Mouse (Mus musculus): ENCODE measurements around the gene Unc93a2. TPM values are rescaled to one million over a fixed set of nuclear protein-coding genes. Genes with fewer than 3 reads are reported as not detected.
"Not testable (repeated sequence)": the region's sequence is repeated elsewhere in the genome, so short reads cannot be mapped to it uniquely, and the experiment has no call there.

Gene Unc93a2
- total RNA-seq, 1 experiment from 2014 or later = not detected

DNA sequence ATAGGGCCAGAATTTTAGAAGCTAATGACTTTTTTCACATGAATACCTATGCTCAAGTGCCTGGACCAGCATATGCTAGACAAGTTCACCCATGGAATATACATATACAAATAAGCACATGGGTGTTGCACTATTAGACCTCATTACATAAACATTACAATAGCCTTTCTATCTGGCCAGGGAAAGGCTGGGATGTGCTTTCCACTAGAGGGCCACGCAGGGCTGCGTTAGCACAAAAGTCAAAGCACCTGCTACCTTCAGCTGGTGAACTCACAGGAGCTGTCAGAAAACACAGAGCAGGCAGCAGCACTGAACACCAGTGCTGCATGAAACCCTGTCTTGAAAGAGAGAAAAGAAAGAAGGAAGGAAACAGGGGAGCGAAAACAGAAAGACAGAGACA lies 7.4 kb downstream of the Unc93a2 start:
- not testable (repeated sequence) for ATAC-seq (replicated peaks; ENCODE audit: insufficient number of reproducible peaks, low FRiP score, low TSS enrichment, poor library complexity, severe bottlenecking)

DNA sequence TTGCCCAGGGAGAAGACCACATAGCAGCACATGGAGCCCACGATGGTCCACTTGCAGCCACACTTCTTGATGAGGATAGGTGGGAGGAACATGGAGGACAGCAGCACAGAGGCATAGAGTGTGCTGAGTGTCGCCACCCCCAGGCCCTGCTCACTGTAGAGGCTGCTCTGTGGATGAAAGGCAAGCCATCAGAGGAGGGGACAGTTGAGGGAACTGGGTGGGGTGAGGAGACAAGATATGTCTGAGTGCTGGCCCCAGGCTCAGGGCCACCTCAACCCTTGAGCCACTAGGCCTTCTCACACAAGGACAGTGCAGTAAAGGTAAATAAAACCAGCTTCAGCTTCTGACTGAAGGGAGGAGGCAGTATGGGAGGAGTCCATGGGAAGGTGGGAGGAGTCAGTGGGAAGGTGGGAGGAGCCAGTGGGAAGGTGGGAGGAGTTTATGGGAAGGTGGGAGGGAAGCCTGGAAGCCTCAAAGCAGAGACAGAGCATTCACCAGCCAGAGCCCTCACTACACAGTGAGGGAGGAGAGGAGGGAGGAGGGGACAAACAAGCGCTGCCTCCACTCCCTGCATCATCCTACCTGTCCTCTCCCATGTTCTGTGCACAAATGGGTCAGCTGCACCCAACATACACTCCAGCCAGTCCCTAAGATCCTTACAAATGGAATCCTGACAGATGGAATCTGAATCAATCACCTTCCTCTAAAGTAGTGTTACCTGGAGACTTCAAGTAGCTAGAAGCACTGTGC lies 8.1 kb downstream of the Unc93a2 start:
- ATAC-seq (replicated peaks; ENCODE audit: insufficient number of reproducible peaks, low FRiP score, low TSS enrichment, poor library complexity, severe bottlenecking) = 0 out of 2 replicates have a peak, but pooled peaks have one; percentile 32

DNA sequence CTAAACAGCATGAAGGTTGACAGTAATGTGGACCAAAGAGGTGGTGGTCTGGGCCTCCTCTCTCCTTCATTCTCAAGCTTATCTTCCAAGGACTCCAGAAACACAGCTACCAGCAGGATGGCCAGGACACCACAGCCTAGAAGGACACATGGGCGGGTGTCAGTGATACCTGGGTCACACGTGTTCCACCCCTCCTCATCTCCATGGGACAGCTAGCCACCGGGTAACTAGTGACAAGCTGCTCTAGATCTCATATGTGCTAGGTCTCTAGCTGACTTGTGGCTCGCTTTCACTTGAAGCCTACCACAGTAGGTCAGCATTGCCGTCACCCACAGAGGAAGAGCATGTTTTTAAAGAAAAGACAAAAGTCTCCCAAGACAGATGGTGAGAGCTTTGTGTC lies 13.4 kb downstream of the Unc93a2 start, which contains the start of gene Gm49630:
TSS of gene Gm49630 (minus strand) at position 101 of the 400 bp plus-strand sequence.
- not testable (repeated sequence) for ATAC-seq (replicated peaks; ENCODE audit: insufficient number of reproducible peaks, low FRiP score, low TSS enrichment, poor library complexity, severe bottlenecking)

DNA sequence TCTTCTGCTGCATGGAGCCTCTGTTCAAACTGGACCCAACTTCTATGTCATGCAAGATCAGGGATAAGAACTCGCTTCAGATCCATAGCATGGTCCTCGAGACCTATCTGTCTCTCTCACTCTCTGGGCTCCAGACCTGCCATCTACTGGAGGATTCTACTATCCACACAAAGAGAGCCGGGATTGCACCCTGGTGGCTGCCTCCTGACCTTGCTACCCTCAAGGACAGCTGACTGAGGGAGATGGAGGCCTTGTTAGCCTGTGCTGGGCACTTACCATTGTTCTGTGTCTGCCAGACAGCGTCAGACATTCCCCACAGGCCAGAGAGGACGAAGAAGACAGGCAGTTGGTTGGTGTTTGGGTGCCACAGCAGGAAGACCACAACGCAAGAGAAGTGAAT lies 15.9 kb downstream of the Unc93a2 start:
- ATAC-seq (replicated peaks; ENCODE audit: insufficient number of reproducible peaks, low FRiP score, low TSS enrichment, poor library complexity, severe bottlenecking) = not testable (repeated sequence)

DNA sequence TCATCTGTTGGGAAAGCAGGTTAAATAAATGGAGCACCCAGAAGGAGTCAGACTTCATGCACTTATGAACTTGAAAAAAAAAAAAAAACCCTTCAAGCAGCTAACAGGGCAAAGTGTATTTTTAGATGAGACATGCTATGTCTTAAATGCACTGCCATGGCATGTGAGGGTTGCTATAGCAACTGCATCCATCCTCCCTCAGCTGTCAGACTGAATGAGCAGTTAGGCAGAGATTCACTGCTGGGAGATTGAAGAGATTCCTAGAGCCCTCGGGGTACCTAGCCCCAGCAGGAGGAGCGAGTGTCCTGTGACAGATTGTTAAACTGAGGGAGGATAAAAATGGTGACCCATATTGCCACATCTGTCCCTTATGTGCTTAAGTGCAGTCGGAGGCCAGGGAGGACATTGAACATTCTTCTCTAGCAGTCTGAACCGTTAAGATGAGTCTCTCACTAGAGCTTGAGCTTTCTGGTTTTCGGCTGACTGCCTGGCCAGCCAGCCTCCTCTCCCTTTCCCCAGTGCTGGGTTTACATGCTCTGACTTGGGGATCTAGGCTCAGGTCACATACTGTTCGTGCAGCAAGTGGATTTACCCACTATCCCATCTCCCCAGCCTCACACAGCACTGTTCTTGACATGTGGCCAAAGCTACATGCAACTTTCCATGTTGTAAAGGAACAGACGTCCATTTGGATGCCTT lies 18.4 kb downstream of the Unc93a2 start:
- ATAC-seq (replicated peaks; ENCODE audit: insufficient number of reproducible peaks, low FRiP score, low TSS enrichment, poor library complexity, severe bottlenecking) = not testable (repeated sequence)

DNA sequence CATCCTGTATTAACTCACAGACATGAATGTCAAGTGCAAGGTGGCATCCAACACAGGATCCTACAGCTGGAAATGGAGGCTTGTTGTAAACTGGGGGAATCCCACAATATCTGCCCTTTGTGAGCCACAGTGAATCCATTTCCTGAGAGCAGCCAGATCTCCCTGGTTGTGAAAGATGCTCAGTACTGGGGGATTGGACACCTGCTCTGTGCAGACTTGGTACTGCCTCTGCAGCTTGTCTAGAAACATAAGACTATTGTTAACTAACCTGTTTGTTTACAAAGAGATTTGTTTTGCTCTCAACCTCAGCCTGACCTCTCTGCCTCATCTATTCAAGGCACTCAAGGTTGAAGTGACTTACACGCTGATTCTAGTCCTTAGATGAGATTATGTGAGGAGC lies 19.0 kb downstream of the Unc93a2 start:
- ATAC-seq (replicated peaks; ENCODE audit: insufficient number of reproducible peaks, low FRiP score, low TSS enrichment, poor library complexity, severe bottlenecking) = not testable (repeated sequence)

DNA sequence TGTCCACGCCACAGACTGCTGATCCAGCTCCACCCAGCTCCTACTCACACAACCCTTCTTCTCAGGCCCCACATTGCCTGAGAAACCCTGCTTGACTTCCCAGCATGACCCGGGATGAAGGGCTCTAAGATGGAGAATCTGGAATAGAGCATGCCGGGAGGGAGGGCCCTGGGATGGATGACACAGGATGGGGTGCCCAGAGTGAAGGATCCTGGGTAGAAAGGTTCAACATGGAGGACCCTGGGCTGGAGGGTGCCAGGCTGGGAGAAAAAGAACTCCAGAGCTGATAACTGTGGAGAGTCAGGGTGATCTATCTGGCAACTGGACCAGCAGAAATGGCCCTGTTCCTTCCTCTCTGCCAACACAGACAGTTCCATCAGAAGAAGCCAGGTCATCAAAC lies 19.6 kb downstream of the Unc93a2 start:
- not testable (repeated sequence) for ATAC-seq (replicated peaks; ENCODE audit: insufficient number of reproducible peaks, low FRiP score, low TSS enrichment, poor library complexity, severe bottlenecking)

DNA sequence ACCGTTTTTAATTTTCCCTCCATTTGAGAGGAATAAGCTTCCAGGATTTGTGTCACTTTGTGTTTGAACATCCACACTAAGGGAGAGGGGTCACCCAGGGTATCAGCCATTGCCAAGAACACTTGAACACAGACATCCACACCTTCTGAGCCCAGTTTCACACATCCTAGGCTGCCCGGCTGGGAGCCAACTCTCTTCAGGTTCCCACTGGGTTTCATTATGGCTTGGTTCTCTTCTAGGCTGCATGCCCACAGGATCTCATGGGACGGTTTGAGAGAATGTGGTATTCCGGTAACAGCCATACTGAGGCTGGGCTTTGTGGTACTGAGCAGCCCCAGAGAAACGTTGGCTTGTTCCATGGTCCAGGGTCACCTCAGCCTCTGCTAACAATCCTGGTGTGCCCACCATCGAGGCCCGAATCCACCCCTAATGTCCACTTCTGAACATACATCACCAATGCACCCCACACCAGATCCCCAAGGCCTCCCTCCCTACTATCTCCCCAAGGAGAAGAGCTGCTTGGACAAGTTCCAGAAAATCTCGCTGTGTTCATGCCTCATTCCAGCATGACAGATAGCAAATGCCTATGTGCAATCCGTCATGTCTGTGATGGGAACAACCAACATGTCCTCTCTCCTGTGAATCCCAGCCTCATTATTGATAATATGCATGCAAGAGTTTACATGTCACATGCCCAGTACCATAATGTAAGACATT lies 24.4 kb downstream of the Unc93a2 start:
- ATAC-seq (replicated peaks; ENCODE audit: insufficient number of reproducible peaks, low FRiP score, low TSS enrichment, poor library complexity, severe bottlenecking) = not testable (repeated sequence)

DNA sequence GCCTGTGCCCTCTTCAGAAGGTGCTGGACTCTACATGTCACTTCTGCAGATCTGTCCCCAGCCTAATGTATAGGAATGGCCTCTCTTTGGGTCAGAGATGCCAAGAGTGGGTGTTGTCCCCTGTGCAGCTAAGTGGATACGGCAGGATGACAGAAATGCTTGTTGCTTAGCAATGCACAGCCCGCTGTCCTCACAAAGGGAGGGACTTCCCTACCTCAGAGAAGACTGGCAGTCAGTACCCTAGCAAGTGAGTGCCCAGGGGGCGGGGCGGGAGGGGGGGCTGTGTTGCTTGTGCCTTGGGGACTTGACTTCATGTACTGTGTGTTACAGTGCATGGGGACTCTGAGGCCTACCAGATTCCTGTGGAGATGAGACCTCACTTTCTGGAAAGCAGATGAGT lies 25.5 kb downstream of the Unc93a2 start:
- ATAC-seq (replicated peaks; ENCODE audit: insufficient number of reproducible peaks, low FRiP score, low TSS enrichment, poor library complexity, severe bottlenecking) = not testable (repeated sequence)

DNA sequence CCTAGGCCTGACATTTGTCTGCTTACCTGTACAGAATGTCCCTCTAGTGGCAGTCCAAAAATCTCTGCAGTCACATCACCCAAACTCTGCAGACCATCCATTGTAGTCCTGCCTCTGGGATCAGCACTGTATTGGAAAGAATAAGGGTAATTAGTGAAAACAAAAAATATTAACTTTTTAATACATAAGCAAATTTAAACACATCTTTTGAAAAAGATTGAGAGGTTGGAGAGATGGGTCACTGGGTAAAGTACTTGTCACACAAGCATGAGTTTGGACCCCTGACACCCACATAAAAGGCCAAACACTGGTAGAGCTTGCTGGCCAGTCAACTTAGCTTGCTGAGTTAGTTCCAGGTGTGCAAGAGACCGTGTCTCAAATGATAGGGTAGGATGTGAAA lies 32.7 kb downstream of the Unc93a2 start, which contains the start of gene Ttll2:
TSS of gene Ttll2 (minus strand) at position 101 of the 400 bp plus-strand sequence.
- not testable (repeated sequence) for ATAC-seq (replicated peaks; ENCODE audit: insufficient number of reproducible peaks, low FRiP score, low TSS enrichment, poor library complexity, severe bottlenecking)

DNA sequence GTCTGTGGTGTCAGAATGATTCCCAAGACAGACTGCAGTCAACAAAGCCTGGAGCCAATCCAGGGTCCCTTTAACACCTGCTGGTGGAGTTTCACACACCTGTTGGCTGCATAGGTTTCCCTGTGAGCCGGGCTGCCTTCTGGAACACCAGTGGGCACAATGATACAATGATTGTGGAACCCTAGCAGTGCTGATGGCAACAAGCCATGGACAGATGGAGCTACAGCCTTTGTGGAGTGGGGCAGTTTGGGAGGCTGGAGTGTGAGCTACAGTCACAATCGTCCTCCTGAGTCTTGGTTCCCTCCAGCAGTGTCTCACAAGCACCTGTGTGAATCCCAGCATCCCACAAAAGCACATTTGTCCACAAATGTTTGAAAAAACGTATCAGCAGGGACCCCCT lies 36.5 kb downstream of the Unc93a2 start:
- ATAC-seq (replicated peaks; ENCODE audit: insufficient number of reproducible peaks, low FRiP score, low TSS enrichment, poor library complexity, severe bottlenecking) = not testable (repeated sequence)

DNA sequence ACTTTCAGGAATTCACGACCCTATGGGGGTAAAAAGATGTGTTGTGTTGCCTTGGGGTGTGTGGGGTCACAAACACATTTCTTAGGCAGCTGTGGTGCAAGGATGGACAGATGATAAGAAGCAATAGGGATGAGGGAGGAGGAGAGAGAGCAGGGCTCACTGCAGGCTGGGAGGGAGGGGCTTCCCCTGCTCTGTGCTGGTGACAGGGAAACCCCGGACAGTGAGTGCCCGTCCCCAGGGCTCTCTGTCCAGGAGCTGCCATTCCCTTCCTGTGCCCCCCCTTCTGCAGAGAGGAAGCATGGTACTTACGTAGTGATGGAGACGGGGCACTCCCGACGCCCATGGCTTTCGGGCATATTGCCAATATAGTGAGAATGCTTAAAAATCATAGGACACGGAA lies 47.9 kb downstream of the Unc93a2 start:
- ATAC-seq (replicated peaks; ENCODE audit: insufficient number of reproducible peaks, low FRiP score, low TSS enrichment, poor library complexity, severe bottlenecking) = 0 out of 2 replicates have a peak, but pooled peaks have one; percentile 32

DNA sequence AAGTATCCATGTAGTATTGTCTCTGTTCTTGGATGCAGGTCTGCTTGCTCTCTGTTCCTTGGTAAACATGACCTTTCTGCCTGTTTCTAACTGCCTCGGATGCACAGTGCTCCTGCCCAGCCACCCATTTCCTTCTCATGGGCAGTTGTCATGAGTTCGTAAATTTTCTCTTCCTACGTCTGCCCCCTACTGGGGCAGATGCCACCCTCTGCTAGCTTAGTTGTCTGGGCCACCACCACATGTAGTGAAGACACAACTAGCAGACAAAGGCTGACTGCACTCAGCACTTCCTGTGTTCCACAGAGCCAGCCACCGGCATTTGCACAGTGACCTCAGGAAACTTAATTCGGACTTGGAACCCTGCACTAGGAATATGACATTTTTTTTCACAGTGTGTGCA lies 52.5 kb downstream of the Unc93a2 start:
- not testable (repeated sequence) for ATAC-seq (replicated peaks; ENCODE audit: insufficient number of reproducible peaks, low FRiP score, low TSS enrichment, poor library complexity, severe bottlenecking)

DNA sequence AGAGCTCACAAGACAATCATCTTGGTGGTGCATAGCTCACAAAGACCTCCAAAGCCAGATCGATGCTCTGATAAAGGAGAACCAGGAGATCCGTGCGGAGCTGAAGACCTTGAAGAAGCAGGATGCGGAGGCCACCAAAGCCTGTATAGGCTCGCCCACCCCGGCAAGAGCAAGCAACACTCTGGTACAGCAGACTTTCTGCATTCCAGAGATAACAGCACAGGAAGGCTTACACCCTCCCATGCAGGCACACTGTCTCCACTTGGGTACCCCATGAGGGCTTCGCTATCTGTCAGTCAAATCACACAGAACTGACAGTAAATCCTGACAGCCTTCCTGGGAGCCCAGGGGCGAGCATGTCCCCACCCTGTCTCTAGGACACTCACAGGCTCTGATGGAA lies 58.8 kb downstream of the Unc93a2 start:
- not testable (repeated sequence) for ATAC-seq (replicated peaks; ENCODE audit: insufficient number of reproducible peaks, low FRiP score, low TSS enrichment, poor library complexity, severe bottlenecking)

DNA sequence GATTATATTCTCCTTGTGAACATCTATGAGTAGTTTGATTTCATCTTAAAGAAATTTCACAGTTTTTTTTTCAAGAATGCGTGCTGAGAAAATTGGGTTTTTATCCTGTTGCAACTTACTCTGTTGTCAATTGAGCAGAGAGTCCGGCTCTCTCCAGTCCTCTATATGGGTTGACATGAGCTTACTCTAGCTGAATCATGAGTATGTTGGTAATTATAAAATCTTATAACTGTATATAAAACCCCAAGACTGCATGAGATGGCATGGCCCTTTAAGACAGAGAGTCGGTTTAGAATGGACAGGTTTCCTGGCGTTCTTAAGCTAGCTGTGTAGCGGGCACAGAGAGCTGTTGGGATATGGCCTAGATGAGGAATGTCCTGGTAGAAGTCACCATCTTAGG lies 60.9 kb downstream of the Unc93a2 start, which contains the start of gene Tcp10a:
TSS of gene Tcp10a (plus strand) at position 301 of the 400 bp plus-strand sequence.
- ATAC-seq (replicated peaks; ENCODE audit: insufficient number of reproducible peaks, low FRiP score, low TSS enrichment, poor library complexity, severe bottlenecking) = not testable (repeated sequence)

DNA sequence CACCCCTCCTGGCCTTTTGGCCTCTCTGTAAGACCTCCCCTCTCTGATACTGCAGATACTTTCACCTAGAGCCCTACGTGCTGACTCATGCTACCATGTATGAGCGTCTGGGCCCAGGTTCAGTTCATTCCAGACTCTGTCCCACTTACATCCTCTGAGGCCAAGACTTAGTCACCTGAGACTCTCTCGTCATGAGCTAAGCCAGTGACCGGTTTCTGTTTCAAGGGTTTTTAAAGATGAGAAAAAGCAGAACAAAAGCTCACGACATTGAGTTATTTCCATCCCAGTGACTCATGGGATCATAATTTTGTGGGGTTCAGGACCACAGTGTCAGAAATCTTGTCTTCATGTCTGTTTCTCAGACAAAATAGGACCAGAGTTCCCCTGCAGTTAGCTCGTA lies 65.5 kb downstream of the Unc93a2 start:
- ATAC-seq (replicated peaks; ENCODE audit: insufficient number of reproducible peaks, low FRiP score, low TSS enrichment, poor library complexity, severe bottlenecking) = not testable (repeated sequence)

DNA sequence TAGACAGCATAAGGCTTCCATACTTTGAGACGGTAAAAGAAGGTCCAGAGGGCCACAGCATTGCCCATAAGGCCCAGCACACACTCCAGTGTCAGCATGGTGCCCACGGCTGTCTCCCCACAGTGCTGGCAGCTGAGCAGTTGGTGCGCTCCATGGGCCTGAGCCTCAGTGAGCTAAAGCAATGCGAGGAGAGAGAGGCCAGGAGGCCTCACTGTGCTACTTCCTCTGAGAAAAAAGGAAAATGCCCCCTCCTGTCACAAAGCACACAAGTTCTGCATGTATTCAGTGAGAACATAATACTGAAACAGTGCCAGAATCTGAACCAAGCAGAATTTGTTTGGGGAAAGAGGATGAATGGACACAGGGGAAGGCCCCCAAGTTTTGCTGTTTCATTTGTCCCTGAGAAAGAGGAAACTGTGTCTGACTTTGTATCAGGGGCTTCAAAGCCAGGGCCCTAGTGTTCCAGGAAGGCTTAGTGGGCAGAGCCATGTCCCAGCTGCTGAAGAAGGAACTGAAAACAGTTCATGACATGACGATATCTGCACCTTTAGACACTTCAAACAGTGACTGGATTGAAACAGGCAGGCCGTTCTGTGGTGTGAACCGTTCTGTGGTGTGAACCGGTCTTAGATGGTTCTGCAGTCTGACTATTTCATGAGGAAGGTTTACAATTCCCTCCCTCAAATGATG lies 69.4 kb downstream of the Unc93a2 start:
- ATAC-seq (replicated peaks; ENCODE audit: insufficient number of reproducible peaks, low FRiP score, low TSS enrichment, poor library complexity, severe bottlenecking) = peak; percentile 74
